Mouse (Mus musculus): ENCODE measurements around the gene Nlk. TPM values are rescaled to one million over a fixed set of nuclear protein-coding genes. Genes with fewer than 3 reads are reported as not detected.
"Not testable (repeated sequence)": the region's sequence is repeated elsewhere in the genome, so short reads cannot be mapped to it uniquely, and the experiment has no call there.

The Nlk gene
- total RNA-seq, 2 experiments from 2014 or later: 7.3 to 9.6 TPM

DNA sequence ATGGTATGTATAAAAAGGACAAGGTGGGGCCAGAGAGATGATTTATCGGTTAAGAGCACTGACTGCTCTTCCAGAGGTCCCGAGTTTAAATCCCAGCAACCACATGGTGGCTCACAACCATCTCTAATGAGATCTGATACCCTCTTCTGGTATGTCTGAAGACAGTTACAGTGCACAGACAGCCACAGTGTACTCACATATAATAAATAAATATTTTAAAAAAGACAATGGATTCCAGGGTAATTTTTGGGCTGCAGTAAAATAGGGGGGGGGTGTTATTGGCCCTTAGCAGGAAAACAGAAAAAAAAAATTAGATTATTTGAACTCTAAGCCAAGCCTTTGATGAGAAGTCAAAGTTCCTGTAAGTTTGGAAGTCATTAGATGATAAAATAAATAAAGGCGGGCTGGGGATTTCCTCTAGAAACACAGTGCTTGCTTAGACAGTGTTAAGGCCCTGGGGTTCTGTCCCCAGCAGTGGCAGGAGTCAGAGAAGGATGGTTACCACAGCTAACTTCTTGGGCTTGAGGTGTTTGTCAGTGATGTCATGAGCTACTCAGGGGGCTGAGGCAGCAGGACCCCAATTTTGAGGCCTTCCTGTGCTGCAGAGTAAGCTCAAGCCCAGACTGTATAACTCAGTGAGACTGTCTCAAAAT, 98.3 kb downstream of the Nlk start:
- DNase-seq (ENCODE audit: low spot score): no peak

GRCm38 (mm10) chr11:78596750-78597149, 100.4 kb downstream of the Nlk start:
- no peak for DNase-seq (ENCODE audit: low spot score)

- no peak for DNase-seq (ENCODE audit: low spot score)
Measured at GRCm38 (mm10) chr11:78595773-78596172, 101.4 kb downstream of the Nlk start.

DNA sequence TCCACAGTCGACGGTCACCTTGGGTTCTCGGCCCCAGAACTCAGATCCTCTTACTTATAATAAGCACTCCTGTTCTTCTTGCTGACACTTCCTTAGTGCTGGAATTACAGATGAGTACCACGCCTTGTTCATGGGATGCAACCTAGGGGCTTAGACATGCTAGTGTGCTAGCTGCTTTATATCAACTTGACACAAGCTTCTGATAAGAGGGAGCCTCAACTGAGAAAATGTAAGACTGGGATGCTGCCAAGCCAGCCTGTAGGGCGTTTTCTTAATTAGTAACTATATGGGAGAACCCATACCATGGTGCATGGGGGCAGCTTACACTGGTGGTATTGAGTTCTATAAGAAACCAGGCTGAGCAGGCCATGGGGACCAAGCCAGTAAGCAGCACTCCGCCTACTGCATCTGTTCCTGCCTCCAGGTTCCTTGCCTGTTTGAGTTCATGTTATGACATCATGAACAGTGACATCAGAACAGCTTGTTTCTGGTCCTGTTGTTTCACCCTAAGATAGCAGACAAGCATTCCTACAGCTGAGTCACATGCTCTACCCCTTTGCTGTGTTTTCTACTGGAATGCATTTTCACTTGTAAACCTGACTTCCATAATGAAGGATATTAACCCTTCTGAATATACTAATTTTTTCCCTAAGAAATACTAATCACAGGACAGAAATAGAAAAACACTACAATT, 102.8 kb downstream of the Nlk start:
- DNase-seq (ENCODE audit: low spot score): no peak

DNA sequence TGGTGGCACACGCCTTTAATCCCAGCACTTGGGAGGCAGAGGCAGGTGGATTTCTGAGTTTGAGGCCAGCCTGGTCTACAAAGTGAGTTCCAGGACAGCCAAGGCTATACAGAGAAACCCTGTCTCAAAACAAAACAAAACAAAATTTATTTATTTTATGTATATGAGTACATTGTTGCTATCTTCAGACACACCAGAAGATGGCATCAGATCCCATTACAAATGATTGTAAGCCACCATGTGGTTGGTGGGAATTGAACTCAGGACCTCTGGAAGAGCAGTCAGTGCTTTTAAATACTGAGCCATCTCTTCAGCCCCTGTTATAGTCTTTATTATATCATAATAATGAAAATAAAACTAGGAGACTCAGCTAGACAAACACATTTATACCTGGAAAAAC, 109.5 kb downstream of the Nlk start:
- DNase-seq (ENCODE audit: low spot score): not testable (repeated sequence)

- no peak for DNase-seq (ENCODE audit: low spot score)
Measured at GRCm38 (mm10) chr11:78586099-78586498, 111.1 kb downstream of the Nlk start.

GRCm38 (mm10) chr11:78582848-78583247, 114.3 kb downstream of the Nlk start:
- DNase-seq (ENCODE audit: low spot score): no peak

- DNase-seq (ENCODE audit: low spot score): no peak
Measured at GRCm38 (mm10) chr11:78574975-78575374, 122.2 kb downstream of the Nlk start.

DNA sequence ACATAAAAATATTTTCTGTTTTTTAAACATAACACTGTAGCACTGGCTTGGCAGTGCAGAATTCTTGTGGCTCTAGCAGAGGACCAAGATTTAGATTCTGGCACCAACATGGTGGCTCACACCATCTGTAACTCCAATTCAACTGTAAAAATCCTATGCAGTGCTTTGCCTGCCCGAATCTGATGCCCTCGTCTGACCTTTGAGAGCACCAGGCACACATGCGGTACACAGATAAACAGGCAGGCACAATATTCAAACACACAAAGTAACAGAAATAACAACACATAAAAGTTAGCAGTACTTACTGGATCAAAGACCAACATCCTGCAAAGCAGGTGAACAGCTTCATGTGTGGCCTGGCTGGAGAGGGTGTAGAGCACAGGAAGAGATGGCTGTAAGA, 122.6 kb downstream of the Nlk start:
- no peak for DNase-seq (ENCODE audit: low spot score)

GRCm38 (mm10) chr11:78574031-78574430, 123.1 kb downstream of the Nlk start:
- DNase-seq (ENCODE audit: low spot score): not testable (repeated sequence)

DNA sequence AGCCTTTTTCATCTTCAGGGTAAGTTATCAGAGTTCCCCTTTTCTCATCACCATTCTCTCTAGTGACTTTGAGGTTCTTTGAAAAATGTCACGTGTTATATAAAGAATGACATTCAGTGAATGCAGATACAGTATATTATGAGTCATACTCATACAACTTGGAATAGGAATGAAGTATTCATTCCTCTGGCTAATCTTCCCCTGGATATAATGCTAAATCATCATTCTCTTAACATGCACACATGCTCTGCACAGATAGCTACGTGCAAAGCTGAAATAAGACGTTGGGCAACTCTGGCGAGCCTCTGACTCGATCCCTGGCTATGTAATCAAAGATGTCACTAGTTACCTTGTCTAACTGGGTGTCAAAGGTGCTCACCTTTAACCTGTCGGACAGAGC, 125.3 kb downstream of the Nlk start:
- DNase-seq (ENCODE audit: low spot score): no peak

GRCm38 (mm10) chr11:78571441-78571840, 125.7 kb downstream of the Nlk start:
- DNase-seq (ENCODE audit: low spot score): no peak

DNA sequence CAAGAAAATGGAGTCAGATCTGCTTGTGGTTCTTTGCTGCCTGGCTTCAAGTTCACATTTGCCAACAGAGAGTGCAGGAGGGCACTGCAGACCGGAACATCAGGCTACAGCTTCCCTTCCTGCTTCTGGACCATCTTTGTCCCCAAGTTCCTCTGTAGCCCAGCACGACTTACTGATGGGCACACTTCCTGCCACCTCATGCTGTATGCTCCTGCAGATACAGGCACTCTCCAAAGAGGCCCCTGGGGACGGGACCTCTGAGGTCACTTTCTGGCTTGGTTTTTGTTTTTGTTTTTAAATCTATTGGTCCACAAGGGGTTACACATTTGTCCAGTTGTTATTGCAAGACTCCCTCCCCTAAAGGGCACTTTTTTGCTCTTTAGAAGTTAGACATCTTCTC, 127.4 kb downstream of the Nlk start:
- no peak for DNase-seq (ENCODE audit: low spot score)

DNA sequence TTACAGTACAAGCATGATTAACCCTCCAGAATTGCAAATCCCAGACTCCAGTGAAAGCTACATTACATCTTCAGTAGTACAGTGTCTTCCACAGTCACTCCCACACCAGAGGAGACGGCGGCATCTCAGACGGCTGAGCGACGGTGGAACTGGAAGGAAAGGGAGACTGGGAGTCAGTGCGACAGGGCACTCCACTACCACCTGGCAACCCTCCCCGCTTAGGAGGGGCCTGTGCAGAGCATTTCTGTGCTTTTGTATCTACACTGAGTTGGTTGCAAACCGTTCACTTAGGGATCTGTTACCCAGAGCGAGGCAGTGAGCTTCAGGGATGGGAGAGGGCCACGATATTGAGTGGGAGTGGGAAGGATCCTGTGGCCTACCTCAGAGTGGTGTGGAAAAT, 128.3 kb downstream of the Nlk start:
- DNase-seq (ENCODE audit: low spot score): no peak

GRCm38 (mm10) chr11:78567614-78568013, 129.6 kb downstream of the Nlk start:
- DNase-seq (ENCODE audit: low spot score): no peak

GRCm38 (mm10) chr11:78566775-78567174, 130.4 kb downstream of the Nlk start:
- DNase-seq (ENCODE audit: low spot score): no peak

DNA sequence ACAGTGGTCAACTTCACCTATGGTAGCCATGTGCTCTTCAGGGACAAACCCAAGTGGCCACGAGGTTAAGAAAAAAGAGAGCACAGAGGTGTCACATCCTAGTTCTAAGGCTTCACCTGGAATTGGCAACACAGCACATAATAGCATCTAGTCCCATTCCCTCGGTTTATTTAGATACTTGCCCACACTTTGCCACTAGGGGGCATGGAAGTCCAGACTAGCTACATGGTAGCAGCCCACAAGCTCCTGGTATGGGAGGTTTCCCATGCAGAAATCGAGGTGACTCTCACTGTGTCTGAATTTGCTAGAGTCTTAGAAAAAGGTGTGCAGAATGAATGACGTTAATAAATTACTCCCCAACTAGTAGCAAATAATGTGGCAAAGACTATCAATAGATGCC, 136.7 kb downstream of the Nlk start:
- peak; percentile 61 for DNase-seq (ENCODE audit: low spot score)

DNA sequence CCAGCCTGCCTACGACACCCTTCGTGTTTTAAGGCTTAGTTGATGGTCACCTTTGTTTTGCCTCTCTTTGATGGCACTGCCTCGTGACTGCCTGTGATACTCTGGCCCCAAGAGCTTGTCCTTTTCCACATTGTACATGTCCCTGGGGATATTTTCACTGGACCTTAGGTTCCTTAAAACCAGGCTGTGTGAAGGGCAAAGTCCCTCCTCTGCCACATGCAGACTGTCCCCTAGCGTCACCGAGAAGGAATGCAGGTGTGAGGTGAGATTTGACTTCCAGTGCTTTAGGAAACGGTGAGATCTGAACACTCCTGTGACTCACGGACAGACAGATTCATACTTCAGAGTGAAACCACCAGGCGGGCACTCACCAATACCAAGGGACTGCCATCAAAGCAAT, 139.9 kb downstream of the Nlk start:
- no peak for DNase-seq (ENCODE audit: low spot score)

DNA sequence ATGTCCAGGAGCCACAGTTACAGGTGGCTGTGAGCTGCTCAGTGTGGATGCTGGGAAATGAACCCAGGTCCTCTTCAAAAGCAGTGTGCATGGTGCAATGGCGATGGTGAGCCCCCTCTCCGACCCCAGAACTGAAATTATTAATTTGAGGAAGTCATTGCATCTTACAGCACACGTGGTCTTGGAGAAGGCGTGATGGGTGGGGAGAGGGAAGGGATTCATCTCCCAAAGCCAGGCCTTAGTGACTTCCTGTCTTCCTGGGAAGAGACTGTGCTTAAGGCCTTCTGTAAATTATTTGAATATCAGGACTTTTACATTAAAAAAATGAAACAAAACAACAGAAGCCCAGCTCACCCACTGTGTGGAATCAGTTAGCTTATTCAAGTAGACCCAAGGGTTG, 141.1 kb downstream of the Nlk start:
- DNase-seq (ENCODE audit: low spot score): no peak

- no peak for DNase-seq (ENCODE audit: low spot score)
Measured at GRCm38 (mm10) chr11:78555623-78556022, 141.6 kb downstream of the Nlk start.

GRCm38 (mm10) chr11:78551059-78551398, 146.1 kb downstream of the Nlk start:
- DNase-seq (ENCODE audit: low spot score): no peak

- DNase-seq (ENCODE audit: low spot score): peak; percentile 96
Measured at GRCm38 (mm10) chr11:78550168-78551058, 146.8 kb downstream of the Nlk start, which contains the start of gene Tmem97. Gene Tmem97, minus strand, starts transcription at chr11:78550777.

All from gastrocnemius, adult 18-20 months (tissue).